Comparison of ENCODE assay signal across 8 mouse cellular contexts in genomic region chr7:127273925-127274789, GRCm38 (mm10). TPM values are rescaled to one million over a fixed set of nuclear protein-coding genes. Genes with fewer than 3 reads are reported as not detected.
DNase-seq lines count a peak whose midpoint lies in the region; ATAC-seq and TF ChIP-seq lines count a peak whose summit lies in the region.

TSS of gene Sephs2 (minus strand) at chr7:127274055.

- peaks cover 25% of the 10 kb centered on the region for H3K36me3 ChIP-seq in megakaryocyte, embryonic 14.5 days (replicated peaks; ENCODE audit: low read length)

- ATAC-seq in activated CD4-positive, CD25-positive, alpha-beta regulatory T cell, adult 4 months, result peak; percentile 93

- no peaks in the 10 kb centered on the region for H3K27me3 ChIP-seq in megakaryocyte, embryonic 14.5 days (replicated peaks)

- no peak for TF ChIP-seq CTCF in cortical plate, adult 2 months (IDR thresholded peaks at IDR 0.05; ENCODE audit: extremely low read depth, insufficient read depth, low read length)

- peak; percentile 99 for TF ChIP-seq POLR2A in cortical plate, adult 2 months (IDR thresholded peaks at IDR 0.05; ENCODE audit: extremely low read depth, insufficient read depth, low read length)

- peak within 1 kb of the TSS; percentile 57 for H3K4me3 ChIP-seq in cortical plate, adult 2 months (ENCODE audit: insufficient read depth, low read length)
- H3K4me3 ChIP-seq in megakaryocyte, embryonic 14.5 days (replicated peaks), result peak within 1 kb of the TSS; percentile 91

- peak; percentile 94 for DNase-seq in gastrocnemius, adult 8-10 months (ENCODE audit: low spot score in 2 of 2)
- peak; percentile 90 for DNase-seq in hindlimb bud, embryonic 11.5 days (ENCODE audit: extremely low spot score, low read depth, low spot score)
- peak; percentile 92 to 98 for DNase-seq in left cerebral cortex, adult 8-10 months (ENCODE audit: low spot score in 2 of 2)
- peak; percentile 96 for DNase-seq in right cerebral cortex, postnatal 10 days (ENCODE audit: low spot score in 2 of 2)
- DNase-seq in urinary bladder, postnatal 25 days (ENCODE audit: low spot score), result peak; percentile 93

- H3K4me1 ChIP-seq in cortical plate, adult 2 months (ENCODE audit: control insufficient read depth, insufficient read depth, low read length), result peaks cover 4% of the 10 kb centered on the region
- peaks cover 90% of the 10 kb centered on the region for H3K4me1 ChIP-seq in megakaryocyte, embryonic 14.5 days

- H3K9me3 ChIP-seq in megakaryocyte, embryonic 14.5 days, result no peaks in the 10 kb centered on the region

- peak within 1 kb of the TSS; percentile 90 for H3K27ac ChIP-seq in cortical plate, adult 2 months (ENCODE audit: insufficient read depth, low read length)

RNA-seq across cellular contexts. Expression of gene Sephs2, which starts in this region (rescaled TPM):
- 10 to 100 TPM; 29.9 to 31.3 TPM for polyA plus RNA-seq in activated CD4-positive, CD25-positive, alpha-beta regulatory T cell, adult 4 months (2017; shearing (Covaris generic))
- polyA plus RNA-seq in cortical plate, adult 2 months (2012; rRNA removed), result 26.2 and 27.5 TPM in 2 replicates
- total RNA-seq in gastrocnemius, adult 8-10 months (2022), result 10 to 100 TPM; 38.1 to 45.4 (median 41.6) TPM
- 10 to 100 TPM; 36.1 to 40.8 (median 38.1) TPM for total RNA-seq in left cerebral cortex, adult 8-10 months (2022)
- 32.9 and 41.0 TPM in 2 replicates for polyA plus RNA-seq in megakaryocyte, embryonic 14.5 days (2012; ENCODE audit: insufficient read depth, low replicate concordance)

Comparison
In these comparisons a context has a peak if more than half of its experiments do, and no peak if none do; other contexts are left out.
1. Peak in every context shown above with its lines: DNase-seq, ATAC-seq, H3K4me3 ChIP-seq and H3K27ac ChIP-seq.